Mouse (Mus musculus) layer of hippocampus, adult 8-10 months (tissue): Measurements from ENCODE around the gene Kazald1. TPM values are rescaled to one million over a fixed set of nuclear protein-coding genes. Genes with fewer than 3 reads are reported as not detected.
"Not testable (repeated sequence)": the region's sequence is repeated elsewhere in the genome, so short reads cannot be mapped to it uniquely, and the experiment has no call there.

Experiments used
- DNase-seq, 2 experiments: peaks; one replicate each; pipeline ENCODE4 v3.0.0; 2022; ENCODE audit warnings: low spot score in 2 of 2
- total RNA-seq, 4 experiments: library from RNA; stranded (reverse); gene quantifications; 2 replicates each; pipeline ENCODE4 v1.2.4; 2022

Kazald1 gene
- total RNA-seq: 1 to 10 TPM; 1.7 to 2.6 (median 2.0) TPM

DNA sequence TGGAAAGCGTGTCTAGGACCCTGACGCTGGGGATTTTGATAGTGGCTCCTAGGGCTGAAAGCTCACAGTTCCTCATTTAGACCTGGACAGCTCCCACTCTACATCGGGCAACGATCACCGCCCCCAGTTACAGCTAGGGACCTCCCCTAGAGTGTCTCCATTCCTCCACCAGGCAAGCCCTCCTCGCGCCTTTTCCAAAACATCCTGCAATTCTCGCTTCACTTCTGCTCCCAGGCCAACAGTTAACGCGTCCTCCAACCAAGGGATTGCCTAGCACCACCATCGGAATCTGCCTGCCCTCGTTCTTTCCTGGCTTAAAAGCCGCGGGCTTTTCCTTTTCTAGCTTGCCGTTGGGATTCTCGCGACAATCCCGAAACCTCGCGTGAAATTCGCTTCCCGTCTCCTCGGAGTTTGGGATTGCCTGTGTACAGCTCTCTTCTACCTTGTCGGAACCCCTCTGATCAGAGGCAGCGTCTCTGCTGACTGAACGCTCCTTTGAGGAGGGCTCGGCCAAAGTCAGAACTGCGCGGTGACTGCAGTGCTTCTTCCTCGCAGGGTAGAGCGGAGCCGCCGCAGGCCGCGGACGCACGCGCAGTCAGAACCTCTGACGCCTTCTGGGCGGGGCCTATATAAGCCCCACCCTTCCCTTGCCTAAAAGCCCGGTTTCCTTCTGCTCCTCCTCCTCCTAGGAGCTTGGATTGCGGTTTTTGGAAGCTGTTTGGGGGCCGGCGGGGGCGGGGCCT, at the start of gene Kazald1:
Gene Kazald1, plus strand, starts transcription at position 662 of the 743 bp plus-strand sequence.
- peak; percentile 87 to 94 for DNase-seq

DNA sequence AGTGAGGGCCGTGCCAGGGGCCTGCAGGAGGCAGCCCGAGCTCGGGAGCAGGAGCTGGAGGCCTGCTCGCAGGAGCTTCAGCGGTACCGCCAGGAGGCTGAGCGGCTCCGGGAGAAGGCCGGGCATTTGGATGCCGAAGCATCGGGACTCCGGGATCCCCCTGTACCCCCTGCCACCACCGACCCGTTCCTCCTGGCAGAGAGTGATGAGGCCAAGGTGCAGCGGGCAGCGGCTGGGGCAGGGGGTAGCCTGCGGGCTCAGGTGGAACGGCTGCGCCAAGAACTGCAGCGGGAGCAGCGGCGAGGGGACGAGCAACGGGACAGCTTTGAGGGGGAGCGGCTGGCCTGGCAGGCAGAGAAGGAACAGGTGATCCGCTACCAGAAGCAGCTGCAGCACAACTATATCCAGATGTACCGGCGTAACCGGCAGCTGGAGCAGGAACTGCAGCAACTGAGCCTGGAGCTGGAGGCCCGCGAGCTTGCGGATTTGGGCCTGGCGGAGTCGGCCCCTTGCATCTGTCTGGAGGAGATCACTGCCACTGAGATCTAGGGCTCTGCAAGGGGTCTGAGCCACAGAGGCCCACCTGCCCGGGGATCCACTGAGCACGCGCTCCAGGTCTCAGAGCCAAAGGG, 49.0 kb upstream of the Kazald1 start:
- no peak for DNase-seq

DNA sequence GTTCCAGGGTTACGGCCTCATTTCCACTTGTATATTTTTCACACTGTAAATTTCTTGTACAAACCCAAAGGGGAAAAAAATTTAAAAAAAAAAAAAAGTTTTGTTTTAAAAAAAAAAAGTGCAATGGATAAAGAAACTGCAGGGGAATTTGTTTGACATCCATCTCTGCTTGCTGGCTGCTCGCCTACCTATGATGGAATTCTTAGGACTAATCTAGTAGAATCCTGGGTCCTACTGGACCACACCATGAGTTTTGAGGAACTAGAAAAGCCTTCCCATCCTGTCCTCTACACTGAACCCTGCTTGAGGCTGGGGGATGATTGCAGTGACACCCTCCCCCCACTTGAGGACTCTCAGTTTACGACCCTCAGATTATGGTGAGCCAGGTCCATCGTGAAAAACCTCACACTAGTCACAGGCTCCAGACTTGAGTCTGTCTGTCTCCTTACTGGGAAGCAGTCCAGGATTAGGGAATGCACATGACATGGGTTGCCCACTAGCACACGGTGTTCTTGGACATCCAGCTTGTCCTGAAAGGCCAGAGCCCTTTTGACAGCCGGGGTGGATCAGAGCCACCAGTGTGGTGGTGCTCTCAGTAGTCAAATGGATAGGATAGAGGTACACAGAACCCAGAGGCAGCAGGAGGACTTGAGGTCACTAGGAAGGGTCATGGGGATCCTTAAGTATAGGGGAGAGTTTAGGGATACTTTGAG, 47.9 kb upstream of the Kazald1 start:
- DNase-seq: no peak

DNA sequence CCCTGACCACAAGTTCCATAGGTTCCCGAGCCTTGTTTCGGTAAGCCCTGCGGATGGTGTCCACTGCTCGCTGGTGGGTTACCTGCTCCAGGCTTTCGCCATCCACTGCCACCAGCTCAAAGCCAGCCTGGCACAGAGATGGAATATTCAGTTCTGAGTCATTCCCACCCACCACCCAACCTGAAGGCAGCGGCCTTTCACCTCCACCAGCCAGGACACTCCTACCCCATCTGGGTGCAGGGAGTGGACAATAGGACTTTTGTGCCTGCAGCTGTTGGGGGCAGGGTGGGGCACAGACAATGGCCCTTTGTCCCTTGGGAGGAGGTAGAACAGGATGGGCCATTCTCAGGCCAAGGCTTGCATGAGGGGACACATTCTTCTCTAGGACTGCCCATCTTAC, 47.2 kb upstream of the Kazald1 start:
- DNase-seq: no peak

DNA sequence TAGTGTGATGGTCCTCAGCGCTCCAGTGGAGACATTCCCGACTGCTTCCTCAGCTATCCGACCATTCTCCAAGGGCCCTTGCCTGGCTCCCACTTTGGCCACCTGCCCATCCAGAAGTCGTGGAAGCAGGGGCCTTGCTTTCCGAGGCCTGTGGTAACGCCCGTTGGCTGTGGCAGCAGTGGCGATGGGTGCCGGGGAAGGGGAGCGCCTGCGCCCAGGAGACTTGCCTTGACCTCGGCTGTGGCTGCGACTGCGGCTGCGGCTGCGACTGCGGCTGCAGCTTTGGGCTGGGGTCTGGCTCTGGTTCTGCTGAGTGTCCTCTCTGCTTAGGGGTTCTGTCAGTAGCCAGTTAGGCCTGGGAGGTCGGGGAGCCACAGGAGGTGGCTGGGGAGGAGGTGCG, 46.3 kb upstream of the Kazald1 start:
- DNase-seq: no peak

DNA sequence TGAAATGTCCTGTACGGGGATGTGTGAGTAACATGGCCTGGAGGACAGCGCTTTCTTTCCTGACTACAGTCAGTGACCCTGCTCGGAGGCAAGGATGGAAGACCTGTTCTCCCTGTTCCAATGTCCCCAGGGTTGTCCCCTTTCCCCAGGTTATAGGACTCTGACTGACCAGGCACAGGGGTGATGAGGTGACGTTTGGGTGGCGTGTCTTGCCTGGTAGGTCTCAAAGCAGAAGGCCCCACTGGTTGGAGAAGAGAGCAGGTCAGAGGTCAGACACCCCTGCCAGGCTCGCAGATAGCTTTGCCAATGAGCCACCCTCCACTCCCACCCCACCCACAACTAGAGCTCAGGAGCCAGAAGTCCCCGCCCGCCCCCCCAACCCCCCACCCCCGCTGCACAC, 45.5 kb upstream of the Kazald1 start:
- DNase-seq: no peak

DNA sequence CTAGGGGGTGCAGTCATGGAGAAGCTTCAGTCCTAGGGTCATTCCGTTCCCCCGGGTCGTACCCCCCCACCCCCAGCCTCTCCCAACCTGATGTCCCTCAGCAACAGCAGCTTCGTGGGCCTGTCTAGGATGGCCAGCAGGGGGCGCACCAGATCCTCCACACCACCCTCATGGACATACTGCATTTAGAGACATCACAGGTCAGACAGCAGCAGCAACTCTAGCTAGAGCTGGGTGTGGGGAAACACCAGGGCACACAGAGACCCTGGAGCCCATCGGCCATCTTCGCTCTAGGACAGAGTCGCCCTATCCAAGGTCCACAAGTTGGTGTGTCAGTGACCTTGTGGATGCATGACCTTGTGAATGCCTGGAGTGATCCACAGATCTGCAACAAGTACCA, 44.9 kb upstream of the Kazald1 start:
- DNase-seq: no peak

DNA sequence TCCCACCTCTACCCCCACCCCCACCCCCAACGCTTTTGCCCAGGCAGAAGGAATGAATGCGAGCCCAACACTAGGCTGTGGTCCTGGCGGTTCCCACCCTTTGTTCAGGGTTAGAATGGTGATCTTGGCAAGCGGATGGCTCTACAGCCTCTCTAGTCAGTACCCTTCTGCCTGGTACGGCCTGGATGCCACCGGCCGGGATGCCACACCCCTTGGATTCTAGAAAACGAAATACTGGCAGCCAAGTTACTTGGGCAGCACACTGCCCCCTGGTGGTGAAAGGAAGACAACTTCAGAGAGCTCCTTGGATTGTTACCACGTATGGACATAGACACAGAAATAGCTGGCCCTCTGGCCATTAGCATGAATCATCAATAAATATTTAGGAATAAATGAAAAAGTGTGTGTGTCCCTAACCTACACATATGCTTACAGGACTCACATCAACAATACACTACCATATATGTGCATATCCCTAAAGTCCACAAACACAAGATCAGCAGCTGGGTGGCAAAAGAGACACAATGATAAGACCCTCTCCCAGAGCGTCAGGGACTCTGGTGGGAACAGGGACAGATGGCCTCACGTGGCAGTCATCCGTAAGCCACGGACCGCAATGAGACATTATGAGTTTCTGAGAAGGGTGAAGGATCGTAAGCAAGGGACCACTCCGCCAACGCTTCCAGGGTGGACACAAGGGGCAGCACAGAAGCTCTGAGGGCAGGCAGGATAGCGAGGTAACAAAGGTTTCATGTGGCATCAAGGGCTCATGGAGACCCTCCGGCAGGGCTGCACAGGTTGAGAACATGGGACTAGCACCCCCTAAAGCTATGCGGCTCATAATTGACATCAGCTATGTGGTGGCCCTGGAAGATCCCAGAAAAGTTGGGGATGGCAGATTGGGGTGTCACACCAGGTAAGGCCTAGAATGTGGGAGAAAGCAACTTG, 44.0 kb upstream of the Kazald1 start:
- DNase-seq: peak; percentile 80 to 81

DNA sequence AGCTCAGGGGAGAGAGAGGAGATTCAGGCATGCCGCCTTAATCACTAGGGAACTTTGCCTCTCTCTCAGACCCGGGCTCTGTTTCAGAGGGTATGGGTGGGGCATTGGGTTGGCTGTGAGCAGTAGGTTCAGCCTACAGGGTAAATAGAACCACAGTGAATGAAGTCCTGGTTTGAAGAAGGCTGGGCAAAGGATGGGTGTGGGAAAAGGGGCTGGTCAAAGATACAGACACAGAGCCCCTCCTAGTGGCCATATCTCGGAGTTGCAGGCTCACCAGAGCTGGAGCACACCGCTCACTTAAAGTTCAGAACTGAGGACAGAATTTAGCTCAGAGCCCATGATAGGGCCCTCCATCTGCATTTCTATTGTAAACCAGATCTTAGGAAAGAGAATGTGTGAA, 43.3 kb upstream of the Kazald1 start:
- peak; percentile 64 to 80 for DNase-seq

DNA sequence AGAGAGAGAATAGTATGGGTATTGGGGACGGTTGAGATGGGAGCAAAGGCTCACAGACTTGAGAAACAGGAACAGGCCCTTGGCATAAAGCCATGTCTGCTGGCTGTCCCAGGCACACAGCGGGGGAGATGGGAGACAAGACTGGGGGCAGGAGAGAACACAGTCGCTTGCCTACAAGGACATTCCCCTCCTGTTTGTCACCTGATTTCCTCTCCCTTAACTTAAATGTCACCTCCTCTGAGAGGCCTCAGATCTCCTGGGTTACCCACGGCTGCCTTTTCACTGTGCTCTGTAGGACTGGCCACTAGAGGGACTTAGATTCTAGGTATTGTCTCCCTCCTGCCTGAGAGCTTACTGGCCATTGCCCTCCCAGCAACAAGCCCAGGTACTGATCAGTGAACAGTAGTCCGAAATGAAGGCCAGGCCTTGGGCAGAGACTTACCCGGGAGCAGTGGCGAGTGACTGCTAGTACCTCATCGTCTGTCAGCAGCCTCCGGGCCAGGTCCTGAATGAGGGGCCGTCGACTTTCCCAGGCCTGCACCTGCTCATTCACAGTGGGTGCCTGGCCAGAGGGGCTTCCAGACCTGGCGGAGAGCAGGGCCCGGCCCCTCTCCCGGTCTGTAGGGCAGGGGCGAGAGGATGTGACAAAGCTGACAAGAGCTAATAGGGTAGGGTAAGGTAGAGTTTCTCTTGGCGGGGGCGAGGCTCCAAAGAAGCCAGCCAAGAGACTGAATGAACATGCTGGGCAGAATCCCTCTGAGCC, 42.3 kb upstream of the Kazald1 start:
- DNase-seq: no peak

DNA sequence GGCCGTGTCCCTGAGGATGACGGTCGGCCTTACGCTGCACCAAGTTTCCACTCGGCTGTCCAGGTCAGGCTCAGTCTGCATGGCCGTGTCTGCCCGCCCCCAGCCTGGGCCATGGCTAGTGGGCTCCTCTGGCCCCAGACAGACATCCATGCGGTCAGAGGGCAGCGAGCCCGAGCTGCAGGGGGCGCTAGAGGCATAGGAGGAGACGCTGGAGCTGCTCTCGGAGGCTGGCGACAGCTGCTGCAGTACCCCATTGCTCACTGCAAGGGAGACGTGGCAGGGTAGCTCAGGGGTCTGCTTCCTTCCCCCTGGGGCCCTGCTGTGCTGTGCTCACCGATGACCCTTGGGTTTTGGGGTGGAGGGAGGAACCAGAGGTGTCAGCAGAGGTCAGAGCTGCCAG, 38.2 kb upstream of the Kazald1 start:
- no peak for DNase-seq

DNA sequence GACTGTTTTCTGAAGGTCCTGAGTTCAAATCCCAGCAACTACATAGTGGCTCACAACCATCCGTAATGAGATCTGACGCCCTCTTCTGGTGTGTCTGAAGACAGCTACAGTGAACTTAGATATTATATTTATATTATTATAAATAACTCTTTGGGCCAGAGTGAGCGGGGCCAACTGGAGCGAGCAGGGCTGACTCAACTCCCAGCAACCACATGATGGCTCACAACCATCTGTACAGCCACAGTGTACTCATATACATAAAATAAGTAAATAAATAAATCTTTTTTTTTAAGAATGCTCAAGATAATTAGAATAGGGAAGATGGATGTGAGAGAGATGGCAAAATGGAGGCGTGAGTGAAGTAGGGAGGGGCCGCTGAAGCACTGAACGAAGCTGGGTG, 36.8 kb upstream of the Kazald1 start:
- DNase-seq: not testable (repeated sequence)

DNA sequence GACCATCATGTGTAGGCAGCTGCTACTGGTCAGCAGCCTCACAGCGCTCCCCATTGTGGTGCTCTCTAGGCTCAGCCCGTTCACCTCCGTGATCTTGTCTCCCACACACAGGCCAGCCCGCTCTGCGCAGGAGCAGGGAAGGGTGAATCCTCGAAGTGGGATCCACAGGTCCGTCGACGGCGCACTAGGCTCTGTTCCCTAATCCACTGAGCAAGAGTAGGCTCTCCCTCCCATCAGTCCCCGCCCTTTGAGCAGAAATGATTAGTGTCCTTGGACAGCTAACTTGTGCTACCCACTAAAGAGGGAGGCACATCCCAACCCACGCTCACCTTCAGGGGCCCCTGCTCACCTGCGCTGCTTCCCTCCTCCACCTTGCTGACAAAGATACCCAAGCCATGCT, 34.8 kb upstream of the Kazald1 start:
- DNase-seq: peak in 1 of 2 experiments; percentile 13

DNA sequence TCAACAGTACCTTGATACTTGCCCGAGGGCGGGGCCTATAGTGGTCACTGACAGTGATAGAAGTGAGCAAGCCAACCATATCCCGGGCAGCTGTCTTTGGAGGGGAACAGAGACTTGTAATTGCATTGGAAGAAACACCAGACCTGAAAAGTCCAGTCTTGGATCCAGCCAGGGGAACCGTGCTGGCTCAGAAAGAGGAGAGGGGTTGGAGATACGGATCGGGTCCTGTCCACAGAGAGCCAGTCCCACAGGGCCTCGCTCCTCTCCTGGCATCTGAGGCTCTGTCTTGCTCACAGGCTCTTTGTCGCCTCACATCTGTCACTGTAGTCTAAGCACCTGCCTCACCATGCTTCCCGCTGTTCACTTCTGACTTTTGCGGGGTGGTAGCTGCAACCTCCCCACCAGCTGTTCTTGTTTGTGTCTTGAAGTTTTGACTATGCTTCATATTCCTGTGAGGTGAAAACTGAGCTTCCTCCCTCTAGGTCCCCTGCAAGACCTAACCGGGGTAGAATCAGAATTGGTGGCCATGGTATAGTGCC, 30.6 kb upstream of the Kazald1 start:
- DNase-seq: peak in 1 of 2 experiments; percentile 12

DNA sequence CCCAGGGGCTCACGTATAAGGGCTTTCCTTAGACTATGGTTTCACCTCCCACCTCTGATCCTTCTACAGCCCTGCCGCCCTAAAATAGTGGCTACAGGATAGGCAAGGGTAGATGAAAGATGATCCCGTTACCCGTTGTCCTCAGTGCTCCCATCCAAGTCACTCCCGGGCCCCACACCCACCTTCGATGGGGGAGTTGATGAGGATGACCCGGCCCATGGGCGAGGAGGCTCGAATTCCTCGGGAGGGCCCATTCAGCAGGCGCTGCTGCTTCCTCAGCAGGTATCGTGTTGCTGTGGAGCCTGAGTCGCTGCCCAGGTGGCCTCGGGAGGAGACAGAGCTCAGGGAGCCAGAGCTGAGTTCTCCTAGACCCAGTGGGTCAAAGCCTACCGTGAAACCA, 29.8 kb upstream of the Kazald1 start:
- DNase-seq: peak in 1 of 2 experiments; percentile 10

DNA sequence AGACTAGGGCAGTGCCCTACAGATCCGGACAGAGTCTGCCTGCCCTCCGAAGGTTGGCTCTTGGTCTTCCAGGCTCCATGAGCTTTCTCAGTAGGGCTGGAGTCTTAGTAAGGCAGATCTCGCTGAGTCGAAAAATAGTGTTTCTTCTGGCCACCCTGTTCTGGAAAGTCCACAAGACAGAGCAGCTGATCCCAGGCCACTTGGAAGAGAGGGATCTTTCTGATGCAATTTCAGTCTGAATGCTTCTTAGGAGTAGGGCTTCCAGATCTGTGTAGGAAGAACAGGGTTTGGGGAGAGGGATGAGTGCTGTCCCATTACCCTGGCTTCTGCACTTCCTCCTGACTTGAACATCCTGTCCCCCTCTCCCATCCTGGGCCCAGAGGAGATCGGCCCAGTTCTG, 29.4 kb upstream of the Kazald1 start, which contains the start of gene Pdzd7:
Gene Pdzd7, minus strand, starts transcription at position 67 of the 400 bp plus-strand sequence.
- DNase-seq: no peak

DNA sequence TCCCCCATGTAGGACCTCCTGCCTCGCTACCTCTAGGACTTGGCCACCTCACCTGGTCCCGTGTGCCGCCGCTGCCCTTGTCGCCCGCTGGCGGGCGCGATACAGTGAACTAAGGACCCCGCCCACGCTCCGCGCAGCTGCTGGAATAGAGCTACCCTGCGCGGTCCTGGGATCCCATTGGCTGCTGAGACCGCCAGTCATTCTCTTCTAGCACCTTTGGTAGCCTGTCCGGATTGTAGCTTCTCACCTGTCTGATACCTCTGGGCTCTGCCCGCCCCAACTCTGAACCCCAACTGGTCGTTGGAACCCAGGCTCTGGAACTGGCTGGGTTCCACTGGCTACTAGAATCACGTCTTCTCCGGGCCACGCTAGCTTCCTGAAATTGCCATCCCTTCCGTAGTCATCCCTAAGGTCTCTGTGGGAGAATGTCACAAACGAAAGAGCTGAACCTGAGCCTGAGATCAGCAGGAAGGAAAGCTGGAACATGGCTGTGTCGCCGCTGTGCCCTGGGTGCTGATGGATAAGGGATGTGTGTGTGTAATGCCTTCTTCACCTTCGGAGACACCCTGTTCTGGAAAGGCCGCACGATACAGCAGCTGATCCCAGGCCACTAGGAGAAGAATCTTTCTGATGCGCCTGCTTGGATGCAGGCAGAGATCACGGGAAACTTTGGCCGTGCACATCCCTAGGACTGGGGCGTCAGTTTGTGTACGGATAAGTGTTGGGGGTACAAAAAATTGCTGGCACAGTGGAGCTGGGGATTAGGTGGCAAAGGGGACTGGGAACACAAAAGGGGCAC, 28.3 kb upstream of the Kazald1 start:
- DNase-seq: peak; percentile 80 to 81

DNA sequence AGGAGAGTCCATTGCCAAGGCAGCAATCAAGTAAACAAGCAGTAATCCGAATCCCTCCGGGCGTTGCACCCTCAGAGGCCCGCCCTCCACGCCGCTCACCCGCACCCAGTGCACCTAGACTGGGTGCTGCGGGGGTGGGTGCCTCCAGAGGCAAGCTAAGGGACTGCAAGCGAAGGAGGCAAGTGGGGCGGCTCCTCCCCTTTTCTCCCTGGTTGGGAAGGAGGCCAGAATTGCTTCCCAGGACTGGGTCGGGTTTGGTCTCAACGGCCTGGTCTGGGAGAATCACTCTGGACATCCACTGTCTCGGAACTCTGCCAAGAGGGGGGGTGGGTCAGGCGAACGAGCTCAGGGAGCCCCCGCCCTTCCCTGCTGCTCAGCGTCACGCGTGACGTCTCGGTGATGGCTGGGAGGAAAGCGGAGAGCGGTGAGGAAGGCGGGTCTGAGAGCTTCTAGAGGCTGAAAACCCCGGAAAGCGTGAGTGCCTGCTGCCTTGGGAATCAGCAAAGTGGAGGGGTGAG, 27.6 kb upstream of the Kazald1 start, which contains the start of gene Sfxn3:
Gene Sfxn3, plus strand, starts transcription at position 87 of the 518 bp plus-strand sequence.
- peak; percentile 91 for DNase-seq
